Mouse (Mus musculus) left cerebral cortex, adult 9 months (tissue): ENCODE results near the gene Nubpl.
"Not testable (repeated sequence)": the region's sequence is repeated elsewhere in the genome, so short reads cannot be mapped to it uniquely, and the experiment has no call there.

Experiments used
- DNase-seq, 2 experiments: peaks; one replicate each; pipeline ENCODE4 v3.0.0; 2022; ENCODE audit warnings: low spot score in 2 of 2

The Nubpl gene

GRCm38 (mm10) chr12:52097650-52098070 lies at the start of gene Nubpl:
Gene Nubpl, plus strand, starts transcription at chr12:52097737.
- DNase-seq, result peak; percentile 82 to 95

- DNase-seq, result no peak
These were observed 48.2 kb upstream of the Nubpl start for GRCm38 (mm10) chr12:52049324-52049723.

GRCm38 (mm10) chr12:52079296-52079695 lies 18.2 kb upstream of the Nubpl start:
- DNase-seq, result not testable (repeated sequence)

GRCm38 (mm10) chr12:52097049-52097649 lies 388 bp upstream of the Nubpl start:
- DNase-seq, result no peak

GRCm38 (mm10) chr12:52120276-52120675 lies 22.7 kb downstream of the Nubpl start:
- no peak for DNase-seq

GRCm38 (mm10) chr12:52126407-52126806 lies 28.9 kb downstream of the Nubpl start:
- DNase-seq, result peak in 1 of 2 experiments; percentile 11

- DNase-seq, result no peak
These were observed 31.5 kb downstream of the Nubpl start for GRCm38 (mm10) chr12:52129072-52129471.

- no peak for DNase-seq
These were observed 34.7 kb downstream of the Nubpl start for GRCm38 (mm10) chr12:52132256-52132655.

- DNase-seq, result no peak
These were observed 40.8 kb downstream of the Nubpl start for GRCm38 (mm10) chr12:52138296-52138695.

- no peak for DNase-seq
These were observed 49.1 kb downstream of the Nubpl start for GRCm38 (mm10) chr12:52146639-52147038.

- no peak for DNase-seq
These were observed 51.9 kb downstream of the Nubpl start for GRCm38 (mm10) chr12:52149448-52149847.

GRCm38 (mm10) chr12:52152071-52152470 lies 54.5 kb downstream of the Nubpl start:
- DNase-seq, result no peak

GRCm38 (mm10) chr12:52154906-52155305 lies 57.4 kb downstream of the Nubpl start:
- DNase-seq, result no peak

- no peak for DNase-seq
These were observed 66.9 kb downstream of the Nubpl start for GRCm38 (mm10) chr12:52164414-52164813.

GRCm38 (mm10) chr12:52186205-52186793 lies 88.8 kb downstream of the Nubpl start:
- no peak for DNase-seq

GRCm38 (mm10) chr12:52186963-52187590 lies 89.5 kb downstream of the Nubpl start:
- DNase-seq, result peak; percentile 10 to 17

GRCm38 (mm10) chr12:52198471-52198870 lies 100.9 kb downstream of the Nubpl start:
- no peak for DNase-seq

- DNase-seq, result no peak
These were observed 111.6 kb downstream of the Nubpl start for GRCm38 (mm10) chr12:52209121-52209610.

GRCm38 (mm10) chr12:52211144-52211543 lies 113.6 kb downstream of the Nubpl start:
- DNase-seq, result no peak

- no peak for DNase-seq
These were observed 117.3 kb downstream of the Nubpl start for GRCm38 (mm10) chr12:52214837-52215236.

GRCm38 (mm10) chr12:52224954-52225353 lies 127.4 kb downstream of the Nubpl start:
- DNase-seq, result no peak

GRCm38 (mm10) chr12:52228746-52229145 lies 131.2 kb downstream of the Nubpl start:
- no peak for DNase-seq

GRCm38 (mm10) chr12:52231929-52232328 lies 134.4 kb downstream of the Nubpl start:
- not testable (repeated sequence) for DNase-seq
